Mouse (Mus musculus): ENCODE measurements around the gene Prkch. TPM values are rescaled to one million over a fixed set of nuclear protein-coding genes. Genes with fewer than 3 reads are reported as not detected.

The Prkch gene
- polyA plus RNA-seq, 2 experiments: 1.1 to 1.6 TPM

DNA sequence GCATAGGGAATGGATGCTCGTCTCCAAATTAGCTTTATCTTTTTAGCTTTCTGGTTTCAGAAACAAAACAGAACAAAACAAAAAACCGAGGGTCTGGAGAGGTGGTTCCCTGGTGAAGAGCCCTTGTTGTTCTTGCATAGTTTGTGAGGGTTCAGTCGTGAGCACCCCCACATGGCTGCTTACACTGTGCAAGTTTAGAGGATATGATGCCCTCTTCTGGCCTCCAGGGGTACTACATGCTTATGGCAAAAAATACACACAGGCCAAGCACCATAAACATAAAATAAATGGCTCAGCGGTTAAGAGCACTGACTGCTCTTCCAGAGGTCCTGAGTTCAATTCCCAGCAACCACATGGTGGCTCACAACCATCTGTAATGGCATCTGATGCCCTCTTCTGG lies 108.8 kb downstream of the Prkch start:
- TF ChIP-seq EP300 (IDR thresholded peaks at IDR 0.05; ENCODE audit: low read depth) (no peak), CTCF (IDR thresholded peaks at IDR 0.05; ENCODE audit: low read depth) (peak; percentile 76)
- H3K27me3 ChIP-seq (ENCODE audit: control insufficient read depth, insufficient read depth, low read length): no peaks in the 10 kb centered on the region
- no peaks in the 10 kb centered on the region for H3K9me3 ChIP-seq (ENCODE audit: control insufficient read depth, low read length)
- ATAC-seq (ENCODE audit: insufficient read depth) (no peak), DNase-seq (ENCODE audit: low read depth in 3 of 3, low spot score in 3 of 3) (peak; percentile 15 to 42 (median 16))
- H3K27ac ChIP-seq: no peak overlapping the region
- H3K9ac ChIP-seq (replicated peaks): no peak overlapping the region
- WGBS (ENCODE audit: insufficient replicate concordance): 18% methylated on average over 4 of the region's 4 CpGs
- no peaks in the 10 kb centered on the region for H3K36me3 ChIP-seq (replicated peaks; ENCODE audit: control insufficient read depth, insufficient read depth, low read depth)
- no peaks in the 10 kb centered on the region for H3K4me1 ChIP-seq (replicated peaks; ENCODE audit: control insufficient read depth in 2 of 2, insufficient read depth in 2 of 2, low read length in 1 of 2)
- H3K4me2 ChIP-seq (ENCODE audit: low read depth): no peak overlapping the region
- no peak overlapping the region for H3K4me3 ChIP-seq (ENCODE audit: insufficient read depth in 1 of 2, low read depth in 2 of 2, low read length in 2 of 2)

- TF ChIP-seq EP300 (IDR thresholded peaks at IDR 0.05; ENCODE audit: low read depth) (no peak), CTCF (IDR thresholded peaks at IDR 0.05; ENCODE audit: low read depth) (no peak)
- WGBS (ENCODE audit: insufficient replicate concordance): 71% methylated on average over 13 of the region's 13 CpGs
- no peak for DNase-seq (ENCODE audit: low read depth in 3 of 3, low spot score in 3 of 3)
These were observed 110.1 kb downstream of the Prkch start for GRCm38 (mm10) chr12:73694690-73695089.

GRCm38 (mm10) chr12:73695110-73695509 lies 110.5 kb downstream of the Prkch start:
- ATAC-seq (ENCODE audit: insufficient read depth) (no peak), DNase-seq (ENCODE audit: low read depth in 3 of 3, low spot score in 3 of 3) (no peak)
- no peak overlapping the region for H3K4me2 ChIP-seq (ENCODE audit: low read depth)
- no peaks in the 10 kb centered on the region for H3K36me3 ChIP-seq (replicated peaks; ENCODE audit: control insufficient read depth, insufficient read depth, low read depth)
- 83% methylated on average over 16 of the region's 16 CpGs for WGBS (ENCODE audit: insufficient replicate concordance)
- no peak overlapping the region for H3K4me3 ChIP-seq (ENCODE audit: insufficient read depth in 1 of 2, low read depth in 2 of 2, low read length in 2 of 2)
- H3K27ac ChIP-seq: no peak overlapping the region
- no peaks in the 10 kb centered on the region for H3K4me1 ChIP-seq (replicated peaks; ENCODE audit: control insufficient read depth in 2 of 2, insufficient read depth in 2 of 2, low read length in 1 of 2)
- no peaks in the 10 kb centered on the region for H3K9me3 ChIP-seq (ENCODE audit: control insufficient read depth, low read length)
- no peak overlapping the region for H3K9ac ChIP-seq (replicated peaks)
- TF ChIP-seq CTCF (IDR thresholded peaks at IDR 0.05; ENCODE audit: low read depth): 0 out of 2 replicates have a peak, but pooled peaks have one; percentile 6
- no peak for TF ChIP-seq EP300 (IDR thresholded peaks at IDR 0.05; ENCODE audit: low read depth)
- no peaks in the 10 kb centered on the region for H3K27me3 ChIP-seq (ENCODE audit: control insufficient read depth, insufficient read depth, low read length)

More at GRCm38 (mm10) chr12:73694690-73695089, 110.1 kb downstream of the Prkch start:
- no peak overlapping the region for H3K27ac ChIP-seq
- H3K4me2 ChIP-seq (ENCODE audit: low read depth): no peak overlapping the region
- no peak overlapping the region for H3K4me3 ChIP-seq (ENCODE audit: insufficient read depth in 1 of 2, low read depth in 2 of 2, low read length in 2 of 2)
- no peak overlapping the region for H3K9ac ChIP-seq (replicated peaks)
- no peaks in the 10 kb centered on the region for H3K36me3 ChIP-seq (replicated peaks; ENCODE audit: control insufficient read depth, insufficient read depth, low read depth)
- ATAC-seq (ENCODE audit: insufficient read depth): no peak
- H3K9me3 ChIP-seq (ENCODE audit: control insufficient read depth, low read length): no peaks in the 10 kb centered on the region
- H3K27me3 ChIP-seq (ENCODE audit: control insufficient read depth, insufficient read depth, low read length): no peaks in the 10 kb centered on the region
- no peaks in the 10 kb centered on the region for H3K4me1 ChIP-seq (replicated peaks; ENCODE audit: control insufficient read depth in 2 of 2, insufficient read depth in 2 of 2, low read length in 1 of 2)

DNA sequence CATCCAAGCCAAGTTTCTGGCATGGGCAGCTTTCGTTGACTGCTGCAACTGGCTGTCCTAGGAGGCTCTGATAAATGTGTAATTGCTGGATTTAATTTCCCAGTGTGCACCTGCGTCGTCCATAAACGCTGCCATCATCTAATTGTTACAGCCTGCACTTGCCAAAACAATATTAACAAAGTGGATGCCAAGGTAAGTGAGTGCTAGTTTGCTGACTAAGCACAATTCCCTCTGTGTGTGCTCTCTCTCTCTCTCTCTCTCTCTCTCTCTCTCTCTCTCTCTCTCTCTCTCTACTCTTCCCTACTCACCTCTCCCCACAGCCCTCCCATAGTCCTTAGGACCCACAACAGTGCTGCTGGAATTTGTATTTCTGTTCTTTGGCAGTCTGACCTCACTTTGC lies 111.5 kb downstream of the Prkch start:
- Histone ChIP-seq H3K27ac (no peak overlapping the region), H3K4me1 (replicated peaks; ENCODE audit: control insufficient read depth in 2 of 2, insufficient read depth in 2 of 2, low read length in 1 of 2) (no peaks in the 10 kb centered on the region), H3K36me3 (replicated peaks; ENCODE audit: control insufficient read depth, insufficient read depth, low read depth) (no peaks in the 10 kb centered on the region), H3K4me2 (ENCODE audit: low read depth) (no peak overlapping the region), H3K9ac (replicated peaks) (no peak overlapping the region), H3K9me3 (ENCODE audit: control insufficient read depth, low read length) (no peaks in the 10 kb centered on the region), H3K27me3 (ENCODE audit: control insufficient read depth, insufficient read depth, low read length) (no peaks in the 10 kb centered on the region), H3K4me3 (ENCODE audit: insufficient read depth in 1 of 2, low read depth in 2 of 2, low read length in 2 of 2) (no peak overlapping the region)
- TF ChIP-seq EP300 (IDR thresholded peaks at IDR 0.05; ENCODE audit: low read depth) (no peak), CTCF (IDR thresholded peaks at IDR 0.05; ENCODE audit: low read depth) (no peak)
- no peak for DNase-seq (ENCODE audit: low read depth in 3 of 3, low spot score in 3 of 3)
- WGBS (ENCODE audit: insufficient replicate concordance): 55% methylated on average over 4 of the region's 4 CpGs
- no peak for ATAC-seq (ENCODE audit: insufficient read depth)

- no peak for TF ChIP-seq CTCF (IDR thresholded peaks at IDR 0.05; ENCODE audit: low read depth)
- TF ChIP-seq EP300 (IDR thresholded peaks at IDR 0.05; ENCODE audit: low read depth): no peak
- no peak overlapping the region for H3K4me3 ChIP-seq (ENCODE audit: insufficient read depth in 1 of 2, low read depth in 2 of 2, low read length in 2 of 2)
- H3K4me1 ChIP-seq (replicated peaks; ENCODE audit: control insufficient read depth in 2 of 2, insufficient read depth in 2 of 2, low read length in 1 of 2): no peaks in the 10 kb centered on the region
- 65% methylated on average over 4 of the region's 4 CpGs for WGBS (ENCODE audit: insufficient replicate concordance)
- no peak overlapping the region for H3K4me2 ChIP-seq (ENCODE audit: low read depth)
- ATAC-seq (ENCODE audit: insufficient read depth) (no peak), DNase-seq (ENCODE audit: low read depth in 3 of 3, low spot score in 3 of 3) (no peak)
- H3K9ac ChIP-seq (replicated peaks): no peak overlapping the region
- no peak overlapping the region for H3K27ac ChIP-seq
- no peaks in the 10 kb centered on the region for H3K9me3 ChIP-seq (ENCODE audit: control insufficient read depth, low read length)
- no peaks in the 10 kb centered on the region for H3K36me3 ChIP-seq (replicated peaks; ENCODE audit: control insufficient read depth, insufficient read depth, low read depth)
- no peaks in the 10 kb centered on the region for H3K27me3 ChIP-seq (ENCODE audit: control insufficient read depth, insufficient read depth, low read length)
These were observed 112.3 kb downstream of the Prkch start for GRCm38 (mm10) chr12:73696946-73697345.
